Mouse (Mus musculus): ENCODE measurements around the gene Fkbp1b. TPM values are rescaled to one million over a fixed set of nuclear protein-coding genes. Genes with fewer than 3 reads are reported as not detected.

The Fkbp1b gene
- polyA plus RNA-seq (2012; rRNA removed): 30.9 and 47.0 TPM in 2 replicates

GRCm38 (mm10) chr12:4841392-4841887, at the start of gene Fkbp1b:
Fkbp1b (minus strand) TSS chr12:4841591.

DNA sequence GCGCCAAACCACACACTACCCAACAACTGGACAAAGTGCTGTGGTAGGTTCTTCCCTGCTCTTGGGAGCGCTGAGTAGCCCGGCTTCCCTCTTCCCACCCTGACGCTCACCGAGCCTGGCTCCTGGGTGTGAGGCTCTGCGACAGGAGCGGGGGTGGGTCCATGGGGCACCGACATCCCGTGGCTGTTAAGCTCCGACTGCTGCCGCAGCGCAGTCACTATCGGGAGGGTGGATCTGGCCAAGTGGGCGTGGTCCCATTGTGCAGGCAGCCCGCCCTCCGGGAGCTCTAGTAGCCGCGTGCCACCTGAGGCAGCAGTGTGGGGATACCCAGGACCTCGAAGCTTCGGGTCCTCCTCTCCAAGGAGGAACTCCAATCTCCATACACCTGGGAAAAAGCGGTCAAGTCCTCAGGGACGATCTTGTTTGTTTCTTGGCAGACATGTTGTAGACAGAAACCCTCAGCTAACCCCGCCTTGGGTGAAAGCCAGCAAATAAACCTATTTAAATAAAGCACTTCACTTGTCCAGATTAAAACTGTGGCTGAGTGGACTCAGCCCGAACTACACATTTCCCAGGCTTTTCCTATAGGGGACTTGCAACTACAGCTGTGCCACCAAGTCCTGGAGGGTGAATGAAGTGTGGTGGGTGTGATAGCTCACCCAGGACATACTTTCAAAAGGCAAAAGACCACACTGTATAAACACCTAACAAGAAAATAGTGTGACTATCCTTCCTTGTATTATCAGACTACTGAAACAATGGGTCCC, 33.0 kb upstream of the Fkbp1b start, which contains the start of gene Mfsd2b:
Gene Mfsd2b (minus strand): TSS at position 199 of the 767 bp plus-strand sequence.

DNA sequence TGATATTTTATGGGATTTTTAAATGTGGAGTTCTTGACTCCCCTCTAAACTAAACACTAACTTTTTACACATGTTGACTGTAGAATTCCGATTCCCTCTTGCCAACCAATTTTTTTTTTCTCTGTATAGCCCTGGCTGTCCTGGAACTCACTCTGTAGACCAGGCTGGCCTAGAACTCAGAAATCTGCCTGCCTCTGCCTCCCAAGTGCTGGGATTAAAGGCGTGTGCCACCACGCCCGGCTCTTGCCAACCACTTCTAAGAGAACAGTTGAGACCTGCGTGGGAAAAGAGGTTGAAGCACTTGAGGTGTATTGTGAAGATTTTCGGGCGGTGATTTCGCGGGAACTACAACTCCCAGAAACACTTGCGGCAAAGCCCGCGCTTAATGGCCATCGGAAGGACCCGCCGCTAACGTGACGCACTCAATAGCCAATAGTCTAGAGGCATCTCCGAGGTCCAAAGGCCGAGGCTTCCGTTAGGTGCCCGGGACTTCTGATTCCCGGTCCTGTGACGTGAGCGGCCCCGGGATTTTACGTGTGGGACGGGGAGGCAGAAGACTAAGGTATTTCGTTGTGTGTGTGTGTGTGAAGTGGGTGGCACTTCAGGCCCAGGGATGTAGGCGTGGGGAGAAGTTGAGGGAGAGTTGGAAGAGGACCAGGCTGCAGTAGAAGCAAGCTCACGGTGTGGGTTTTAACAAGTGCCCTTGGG, 1.7 kb upstream of the Fkbp1b start, which contains the start of gene Wdcp:
Gene Wdcp (plus strand): TSS at position 414 of the 708 bp plus-strand sequence.

DNA sequence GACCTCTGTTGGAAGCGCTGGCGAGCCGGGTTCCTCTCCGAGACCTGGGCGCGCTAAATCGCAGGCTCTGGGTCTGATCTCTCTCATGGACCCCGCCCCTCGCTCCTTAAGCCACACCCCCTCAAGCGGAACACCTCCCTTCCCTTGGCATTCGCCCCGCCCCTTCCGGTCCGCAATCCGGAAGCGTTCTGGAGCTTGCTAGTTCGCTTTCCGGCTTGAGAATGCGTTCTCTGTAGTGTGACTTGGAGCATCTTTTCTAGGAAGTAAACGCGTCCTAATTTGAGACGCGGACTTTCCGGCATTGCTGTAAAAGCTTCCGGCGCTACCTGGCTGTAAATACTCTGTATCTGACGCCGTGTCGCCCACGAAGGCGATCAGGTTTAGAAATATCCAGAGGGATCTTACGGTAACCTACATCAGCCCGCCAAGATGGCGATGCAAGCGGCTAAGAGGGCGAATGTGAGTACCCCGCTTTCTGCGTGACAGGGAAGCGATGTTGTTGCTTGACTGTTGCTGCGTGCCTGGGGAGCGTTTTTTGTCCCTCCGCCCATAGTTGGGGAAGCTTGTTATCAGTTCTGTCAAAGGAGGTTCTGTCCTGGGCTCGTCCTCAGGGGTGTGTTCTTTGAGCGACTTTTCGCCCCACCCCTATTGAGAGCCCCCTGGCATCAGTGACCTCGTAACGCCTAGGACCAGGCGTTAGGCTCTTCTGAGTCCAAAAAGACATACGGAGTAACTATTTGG, 23.9 kb downstream of the Fkbp1b start, which contains the start of gene Sf3b6:
Gene Sf3b6 (plus strand): TSS at position 184 of the 741 bp plus-strand sequence.

Other genes starting within 250 kb of the Fkbp1b start
- gene Itsn2, start 249.0 kb downstream of the Fkbp1b start, polyA plus RNA-seq (2012; rRNA removed): 17.8 and 21.7 TPM in 2 replicates
- gene Gm3625, start 248.7 kb downstream of the Fkbp1b start, polyA plus RNA-seq (2012; rRNA removed): not detected in 2 replicates
- gene Fam228a, start 103.2 kb downstream of the Fkbp1b start, polyA plus RNA-seq (2012; rRNA removed): 2.1 and 2.2 TPM in 2 replicates
- 6.2 and 6.4 TPM in 2 replicates for gene Pfn4, start 72.6 kb downstream of the Fkbp1b start, polyA plus RNA-seq (2012; rRNA removed)
- 3.9 and 6.9 TPM in 2 replicates for gene Fam228b, start 72.3 kb downstream of the Fkbp1b start, polyA plus RNA-seq (2012; rRNA removed)
- gene Sf3b6, start 24.0 kb downstream of the Fkbp1b start, polyA plus RNA-seq (2012; rRNA removed): 209 and 279 TPM in 2 replicates
- gene Wdcp, start 1.7 kb upstream of the Fkbp1b start, polyA plus RNA-seq (2012; rRNA removed): 12.9 and 14.4 TPM in 2 replicates
- 3.4 and 4.2 TPM in 2 replicates for gene Mfsd2b, start 32.8 kb upstream of the Fkbp1b start, polyA plus RNA-seq (2012; rRNA removed)
- gene Ubxn2a, start 66.1 kb upstream of the Fkbp1b start, polyA plus RNA-seq (2012; rRNA removed): 9.6 and 10.7 TPM in 2 replicates
- 26.7 and 27.9 TPM in 2 replicates for gene Atad2b, start 75.8 kb upstream of the Fkbp1b start, polyA plus RNA-seq (2012; rRNA removed)